Mouse (Mus musculus) thymus, postnatal 14 days (tissue): ENCODE measurements around the gene Pde4dip.

Experiments used
- DNase-seq: peaks from one replicate; pipeline ENCODE4 v3.0.0; 2021

Pde4dip gene

DNA sequence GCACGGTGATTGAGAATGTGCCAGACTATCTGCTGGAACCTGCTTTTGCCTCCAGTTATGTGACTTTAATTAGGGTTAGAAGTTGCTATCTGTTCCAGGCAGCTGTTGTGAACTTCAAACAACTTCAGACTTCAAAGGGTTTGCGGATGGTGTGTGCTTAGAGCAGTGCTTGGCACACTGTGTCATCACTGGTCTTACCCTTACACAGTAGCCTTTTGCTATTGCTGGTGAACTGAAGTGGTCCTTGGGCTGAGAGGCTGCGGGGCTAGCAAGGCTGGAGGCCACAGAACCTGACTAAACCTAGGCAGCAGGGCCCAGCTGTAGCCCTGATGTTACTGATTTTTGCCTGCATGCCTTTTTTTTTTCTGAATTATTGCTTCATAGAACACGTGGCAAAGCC is 154.2 kb downstream of the Pde4dip start:
- peak; percentile 22 for DNase-seq

DNA sequence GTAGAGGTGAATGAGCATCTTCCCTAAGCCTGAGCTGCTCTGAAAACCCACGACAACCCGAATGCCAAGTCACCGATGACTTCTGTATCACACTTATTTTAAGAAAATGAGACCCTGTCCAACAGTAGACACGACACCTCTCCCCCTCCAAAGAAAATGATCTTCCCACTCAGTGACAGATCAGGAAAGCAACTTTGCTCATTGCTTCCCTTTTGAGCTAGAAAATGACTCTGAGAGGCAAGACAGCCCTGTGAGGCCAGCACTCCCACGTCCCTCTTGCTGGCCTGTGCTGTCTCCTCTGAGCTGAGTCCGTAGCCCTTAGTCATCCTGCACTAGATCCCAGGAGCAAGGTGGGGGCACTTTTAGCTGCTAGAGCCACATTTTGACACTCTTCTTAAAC is 155.9 kb downstream of the Pde4dip start:
- DNase-seq = no peak

DNA sequence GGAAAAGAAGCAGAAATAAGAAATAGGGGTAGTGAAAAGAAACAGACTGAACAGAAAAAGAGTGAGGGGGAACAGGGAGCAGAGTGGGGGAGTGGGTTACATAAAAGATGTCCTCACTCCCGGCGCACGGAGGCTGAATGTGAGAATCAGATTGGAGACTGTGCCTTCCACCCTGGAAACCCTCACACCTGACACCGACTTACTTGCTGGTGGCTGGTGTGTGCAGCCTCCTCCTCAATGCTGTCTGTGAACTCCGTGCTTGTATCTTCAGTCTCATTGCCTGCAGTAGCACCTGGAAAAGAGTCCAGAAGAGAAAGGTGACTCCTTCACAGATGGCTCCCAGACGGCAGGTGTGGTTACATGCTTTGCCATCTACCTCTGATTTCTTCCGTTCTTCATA is 157.9 kb downstream of the Pde4dip start:
- DNase-seq = no peak

DNA sequence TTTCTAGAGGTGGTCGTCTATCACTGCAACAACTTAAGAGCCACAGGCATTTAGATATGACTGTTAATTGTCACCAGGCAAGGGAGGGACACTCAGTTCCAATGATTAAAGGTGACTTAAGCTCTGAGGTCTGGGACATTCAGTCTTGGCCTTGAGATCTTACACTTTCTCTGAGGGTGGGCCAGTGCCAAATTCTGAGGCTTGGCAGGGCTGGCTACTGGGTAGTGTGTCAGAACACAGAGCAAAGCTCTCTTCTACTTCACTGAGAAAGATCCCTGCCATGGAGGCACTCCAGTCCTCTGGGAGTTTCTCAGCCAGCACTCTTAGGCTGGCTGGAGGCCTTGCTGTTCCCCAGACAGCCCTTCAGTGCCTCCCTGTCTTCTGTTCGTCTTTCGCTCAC is 158.4 kb downstream of the Pde4dip start:
- no peak for DNase-seq

DNA sequence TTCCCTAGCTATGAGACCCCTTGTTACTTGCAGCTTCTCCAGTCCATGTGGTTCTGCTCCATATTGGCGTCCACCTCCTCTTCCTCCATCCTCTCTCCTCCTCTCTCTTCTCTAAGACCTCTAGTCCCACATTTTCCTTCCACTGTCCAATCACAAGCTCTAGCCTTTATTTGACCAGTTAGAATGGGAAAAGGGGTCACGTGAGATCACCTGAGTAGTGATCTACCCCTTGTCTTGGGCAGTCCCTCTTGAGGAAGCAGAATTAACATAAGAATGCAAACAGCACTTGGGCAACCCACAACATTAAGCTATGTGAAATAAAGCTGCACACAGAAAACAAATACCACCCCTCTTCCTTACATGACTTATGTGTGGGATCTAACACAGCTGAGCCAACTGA is 160.7 kb downstream of the Pde4dip start:
- no peak for DNase-seq

DNA sequence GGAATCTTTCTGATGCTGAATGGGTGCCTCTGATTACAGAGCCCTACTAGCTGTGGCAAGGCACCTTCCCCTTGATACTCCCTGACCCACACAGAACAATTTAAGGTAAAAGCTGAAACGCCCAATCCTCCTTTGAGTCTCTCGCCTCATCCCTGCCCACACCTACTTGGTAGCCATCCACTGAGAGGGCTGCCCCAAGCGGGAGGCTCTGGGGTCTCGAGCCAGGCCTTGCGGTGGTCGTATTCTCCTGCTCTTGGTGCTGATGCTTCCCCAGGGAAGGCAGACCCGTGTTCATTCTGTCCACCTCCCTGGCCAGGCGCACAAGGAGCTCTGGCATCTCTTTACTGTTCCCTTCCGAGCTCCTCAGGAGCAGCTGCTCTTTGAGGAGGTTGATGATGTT is 169.4 kb downstream of the Pde4dip start:
- no peak for DNase-seq

DNA sequence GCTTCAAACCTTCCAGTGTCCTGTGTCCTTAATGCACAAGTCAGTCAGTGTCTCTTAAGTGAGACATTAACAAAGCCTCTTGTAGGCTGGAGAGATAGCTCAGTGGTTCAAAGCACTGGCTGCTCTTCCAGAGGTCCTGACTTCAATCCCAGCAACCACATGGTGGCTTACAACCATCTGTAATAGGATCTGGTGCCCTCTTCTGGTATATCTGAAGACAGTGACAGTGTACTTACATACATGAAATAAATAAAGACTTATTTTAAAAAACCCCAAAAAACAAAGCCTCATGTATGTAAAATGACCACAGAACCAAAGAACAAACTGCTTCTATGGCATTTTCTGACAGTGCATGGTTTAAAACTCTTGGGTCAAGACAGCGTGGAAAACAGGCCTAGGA is 172.6 kb downstream of the Pde4dip start:
- DNase-seq = no peak

DNA sequence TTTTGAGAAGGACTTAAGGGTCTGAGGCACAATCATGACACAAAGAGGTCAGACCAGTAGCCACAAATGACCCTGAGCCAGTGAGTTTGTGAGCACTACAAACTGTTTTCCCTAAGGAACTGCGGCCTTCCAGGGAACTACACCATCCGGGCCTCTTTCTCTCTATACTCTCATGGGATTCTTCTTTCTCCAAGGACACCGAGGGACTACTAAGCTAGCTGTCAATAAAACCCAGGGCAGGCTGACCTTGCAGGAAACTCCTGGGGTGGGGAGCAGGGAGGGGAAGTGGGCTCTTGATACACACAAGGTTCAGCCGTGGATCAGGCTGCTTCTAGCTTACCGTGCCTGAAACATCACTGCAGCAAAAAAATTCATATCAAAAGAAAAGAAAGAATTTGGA is 177.6 kb downstream of the Pde4dip start:
- no peak for DNase-seq

DNA sequence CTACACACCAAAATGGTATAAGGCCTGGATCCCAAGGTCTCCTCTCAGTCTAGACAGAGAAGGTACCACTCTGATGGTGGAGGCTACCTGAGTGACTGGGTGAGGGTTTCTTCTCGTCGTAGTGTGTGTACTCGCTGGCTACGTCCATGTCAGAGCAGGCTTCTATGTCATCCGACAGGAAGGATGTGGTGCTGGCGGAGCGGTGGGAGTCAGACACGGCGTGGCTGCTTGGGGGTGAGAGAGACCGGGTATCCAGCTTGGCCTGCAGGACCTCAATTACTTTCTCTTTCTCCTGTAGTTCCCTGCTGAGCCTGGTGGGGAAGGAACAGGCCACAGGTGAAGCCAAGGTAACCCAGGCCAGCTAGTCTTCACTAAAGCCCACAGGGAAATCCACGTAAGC is 178.4 kb downstream of the Pde4dip start:
- DNase-seq = no peak

DNA sequence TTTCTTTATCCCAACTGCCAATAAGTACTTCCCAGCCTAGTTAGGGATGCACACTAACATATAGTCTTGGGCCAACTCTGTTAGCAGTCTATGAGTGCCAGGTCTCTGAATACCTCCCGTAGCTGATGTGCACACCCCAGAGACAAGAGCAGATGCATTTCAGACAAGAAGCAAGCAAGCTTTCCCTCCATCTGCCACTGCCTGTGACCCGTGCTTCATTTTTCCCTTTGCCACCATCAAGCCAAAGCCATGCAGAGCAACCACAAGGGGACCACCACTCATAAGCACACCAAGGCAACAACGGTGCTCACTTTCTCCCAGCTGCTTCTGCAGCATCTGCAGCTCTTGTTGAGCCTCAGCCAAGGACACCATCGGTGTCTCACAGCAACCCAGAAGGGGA is 181.9 kb downstream of the Pde4dip start:
- no peak for DNase-seq

DNA sequence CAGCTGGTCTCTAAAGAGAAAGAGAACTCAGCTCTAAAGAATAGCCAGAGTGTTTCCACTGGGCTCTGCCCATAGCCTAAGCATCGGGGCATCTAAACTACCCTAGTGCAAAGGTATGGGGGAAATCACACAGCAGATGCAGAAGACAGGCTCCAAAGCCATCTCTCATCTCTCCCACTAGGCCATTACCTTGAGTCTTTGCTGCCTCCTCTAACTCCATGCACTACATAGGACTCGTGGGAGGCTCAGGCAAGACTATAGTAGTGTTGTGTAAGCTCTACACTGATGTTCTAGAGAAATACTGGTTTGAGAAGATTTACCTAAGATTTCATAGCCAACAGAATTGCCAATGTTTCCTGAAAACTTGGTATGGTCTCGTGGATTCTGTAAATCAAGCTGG is 183.0 kb downstream of the Pde4dip start:
- no peak for DNase-seq

DNA sequence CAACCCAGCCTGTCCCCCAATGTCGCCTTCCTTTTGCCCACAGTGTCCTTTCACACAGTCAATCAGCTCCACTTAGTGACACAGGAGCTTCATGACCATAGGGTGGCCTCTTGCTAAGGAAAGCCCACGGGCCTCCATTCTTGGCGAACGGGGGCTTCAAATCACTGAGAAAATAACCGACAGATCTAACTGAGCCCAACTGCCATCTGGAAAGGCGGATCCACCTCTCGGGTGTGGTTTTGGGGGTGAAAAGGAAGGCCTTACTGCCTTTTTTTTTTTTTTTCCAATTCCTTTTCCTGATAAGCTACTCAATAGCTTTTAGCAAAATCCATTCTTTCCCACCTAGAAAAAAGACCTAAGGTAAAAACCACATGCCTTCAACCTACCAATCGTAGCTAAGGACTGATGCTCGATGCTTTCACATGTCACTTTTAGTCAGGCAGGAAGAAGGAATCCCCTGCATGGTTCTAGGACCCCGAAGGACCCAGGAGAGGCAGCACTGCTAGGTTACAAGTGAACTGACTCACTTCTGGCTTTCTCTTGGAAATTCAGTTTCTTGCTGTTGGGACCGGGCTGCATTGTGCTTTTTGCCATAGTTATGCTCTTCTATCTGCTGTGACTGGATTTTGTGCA is 185.9 kb downstream of the Pde4dip start:
- no peak for DNase-seq

DNA sequence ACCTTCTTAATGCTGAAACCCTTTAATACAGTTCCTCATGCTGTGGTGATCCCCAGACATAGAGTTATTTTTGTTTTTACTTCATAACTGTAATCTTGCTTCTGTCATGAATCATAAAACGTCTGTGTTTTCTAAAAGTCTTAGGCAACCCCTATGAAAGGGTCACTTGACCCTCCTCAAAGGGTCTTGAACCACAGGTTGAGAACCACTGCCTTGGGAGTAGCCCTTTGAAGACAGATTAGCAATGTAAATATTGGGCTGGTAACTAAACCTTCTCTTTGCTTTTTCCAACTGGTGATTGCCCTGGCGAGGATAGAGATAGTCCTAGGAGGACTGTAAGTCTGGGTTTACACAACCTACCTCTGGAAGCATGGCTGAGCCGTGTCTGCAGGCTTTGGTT is 187.3 kb downstream of the Pde4dip start:
- no peak for DNase-seq

DNA sequence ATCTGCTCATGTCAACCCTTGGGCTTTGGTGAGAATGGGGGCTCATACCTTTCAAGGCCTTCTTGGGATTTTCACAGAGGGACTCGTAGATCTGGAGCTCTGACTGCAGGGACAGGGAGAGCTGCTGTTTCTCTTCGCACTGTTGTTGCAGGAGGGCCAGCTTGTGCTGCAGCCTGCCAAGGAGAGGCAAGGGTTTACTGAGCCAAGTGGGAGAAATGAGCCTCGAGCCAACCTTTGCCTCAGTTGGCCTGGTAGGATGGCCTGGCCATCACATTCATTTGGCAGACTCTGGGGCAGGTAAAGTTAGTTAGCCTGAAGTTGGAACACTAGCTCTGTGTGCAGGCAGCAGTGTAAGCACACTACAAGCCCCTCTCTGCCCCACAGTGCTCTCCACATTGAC is 189.4 kb downstream of the Pde4dip start:
- no peak for DNase-seq

DNA sequence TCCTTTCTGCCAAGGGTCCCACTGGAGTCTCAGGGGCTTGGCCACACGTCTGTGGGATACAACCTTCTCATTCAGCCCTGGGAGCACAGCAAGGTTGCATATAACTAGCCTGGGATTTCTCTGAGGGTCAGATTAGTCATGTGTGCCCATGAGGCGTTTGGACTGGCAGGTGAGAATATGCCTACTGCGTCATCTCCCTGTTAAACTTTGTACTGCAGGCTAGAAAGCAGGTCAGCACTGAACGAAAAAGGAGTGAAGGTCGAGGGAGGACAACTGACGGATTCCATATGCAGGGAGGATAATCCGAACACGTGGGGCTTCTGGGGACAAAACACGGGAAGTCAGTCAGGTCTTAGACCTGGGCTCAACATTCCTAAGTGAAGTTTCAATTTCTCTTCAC is 191.2 kb downstream of the Pde4dip start:
- no peak for DNase-seq

DNA sequence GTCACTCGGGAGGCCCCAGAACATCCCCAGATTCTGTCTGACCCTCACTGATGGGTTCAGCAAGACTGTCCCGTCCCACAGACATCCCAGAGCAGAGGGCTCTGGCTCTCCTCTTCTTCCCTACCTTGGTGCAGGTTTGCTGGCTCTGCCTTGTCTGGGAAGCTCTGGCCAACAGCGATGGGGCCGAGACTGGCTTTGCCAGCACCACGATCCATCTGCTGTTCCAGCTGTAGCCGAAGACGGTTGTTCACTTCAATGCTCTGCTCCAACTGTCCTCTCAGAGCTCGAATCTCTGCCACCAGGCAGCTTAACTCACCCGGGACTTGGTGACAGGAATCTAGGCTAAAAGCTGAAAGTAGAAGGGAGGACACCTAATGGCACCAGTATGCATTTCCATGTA is 191.6 kb downstream of the Pde4dip start:
- DNase-seq = no peak

DNA sequence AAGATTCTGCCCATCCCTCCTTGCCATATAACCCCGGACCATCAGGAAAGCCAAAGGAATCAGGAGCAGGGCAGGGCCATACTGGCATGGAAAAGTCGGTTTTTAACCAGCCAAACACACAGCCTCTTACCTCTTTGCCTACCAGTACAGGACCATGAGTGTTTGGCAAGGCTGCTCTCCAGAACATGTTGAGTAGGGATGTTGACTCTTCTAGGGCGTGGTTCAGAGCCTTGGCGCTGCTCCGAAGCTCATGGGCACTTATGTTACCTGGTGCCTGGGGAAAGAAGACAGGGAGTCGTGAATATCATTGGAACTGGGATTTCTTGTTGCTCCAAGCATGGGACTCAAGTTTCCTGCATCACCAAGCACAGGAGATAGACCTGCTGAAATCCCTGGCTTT is 194.7 kb downstream of the Pde4dip start:
- DNase-seq = no peak

DNA sequence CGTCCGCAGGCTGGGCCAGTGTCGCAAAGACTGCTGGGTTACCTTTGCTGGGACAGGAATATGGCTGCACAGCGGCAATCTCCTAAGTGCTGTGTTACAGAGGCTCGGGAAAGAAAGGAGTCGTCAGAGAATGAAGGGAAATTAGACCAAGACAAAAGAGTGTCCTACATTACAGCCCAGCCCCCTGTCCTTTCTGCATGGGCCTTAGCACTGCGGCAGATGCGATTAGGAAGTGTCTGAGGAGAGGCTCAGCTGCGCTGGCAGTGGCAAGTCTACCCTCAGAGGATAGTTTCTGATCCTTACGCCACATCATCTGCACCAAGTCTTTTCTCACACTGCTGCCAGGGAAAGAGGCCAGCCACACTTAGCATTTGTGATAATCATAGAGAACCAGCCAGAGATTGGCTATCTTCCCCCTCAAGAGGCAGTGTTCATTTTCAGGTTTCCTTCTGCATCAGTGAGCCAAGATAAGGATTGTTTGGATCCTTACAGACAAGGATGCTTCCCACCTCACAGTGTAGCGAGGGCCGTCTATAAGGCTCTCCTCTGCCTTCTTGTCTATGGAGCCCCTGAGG is 197.0 kb downstream of the Pde4dip start:
- DNase-seq = no peak

DNA sequence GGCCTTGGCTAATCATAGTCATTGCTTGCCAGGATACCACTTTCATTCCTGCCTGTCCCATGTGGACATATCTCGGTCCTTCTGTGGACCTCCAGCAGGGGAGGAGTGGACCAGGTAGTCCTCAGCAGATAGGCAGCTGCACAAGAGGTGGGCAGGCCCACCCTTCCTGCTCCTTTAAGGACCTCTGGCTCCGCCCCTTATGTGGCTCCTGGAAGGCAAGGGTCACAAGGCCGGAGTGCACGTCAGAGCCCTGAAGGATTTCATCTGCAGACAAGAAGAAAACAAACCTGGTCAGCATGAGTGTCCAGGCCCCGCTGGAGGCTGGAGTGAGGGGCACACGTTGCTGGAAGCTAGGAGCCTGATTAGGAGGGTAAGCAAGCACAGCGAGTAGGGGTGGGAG is 197.9 kb downstream of the Pde4dip start:
- no peak for DNase-seq

DNA sequence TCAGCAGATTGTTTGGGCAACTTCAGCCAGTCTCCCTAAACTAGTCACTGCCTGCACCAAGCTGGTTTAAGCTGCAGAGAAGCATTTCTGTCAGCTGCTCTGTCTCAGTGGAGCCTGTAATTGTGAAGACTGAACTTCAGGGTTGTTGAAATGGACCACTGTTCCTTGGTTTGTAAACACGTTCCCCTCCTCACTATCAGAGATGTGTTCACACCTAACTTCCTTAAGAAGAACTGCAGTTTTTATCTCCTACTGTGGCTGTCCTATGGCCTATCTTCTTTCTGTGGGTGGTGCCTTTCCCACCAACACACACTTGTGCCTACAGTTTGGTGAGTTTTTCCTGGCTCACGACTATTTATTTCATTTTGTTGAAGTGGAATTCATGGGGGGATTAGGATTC is 199.2 kb downstream of the Pde4dip start:
- DNase-seq = no peak

DNA sequence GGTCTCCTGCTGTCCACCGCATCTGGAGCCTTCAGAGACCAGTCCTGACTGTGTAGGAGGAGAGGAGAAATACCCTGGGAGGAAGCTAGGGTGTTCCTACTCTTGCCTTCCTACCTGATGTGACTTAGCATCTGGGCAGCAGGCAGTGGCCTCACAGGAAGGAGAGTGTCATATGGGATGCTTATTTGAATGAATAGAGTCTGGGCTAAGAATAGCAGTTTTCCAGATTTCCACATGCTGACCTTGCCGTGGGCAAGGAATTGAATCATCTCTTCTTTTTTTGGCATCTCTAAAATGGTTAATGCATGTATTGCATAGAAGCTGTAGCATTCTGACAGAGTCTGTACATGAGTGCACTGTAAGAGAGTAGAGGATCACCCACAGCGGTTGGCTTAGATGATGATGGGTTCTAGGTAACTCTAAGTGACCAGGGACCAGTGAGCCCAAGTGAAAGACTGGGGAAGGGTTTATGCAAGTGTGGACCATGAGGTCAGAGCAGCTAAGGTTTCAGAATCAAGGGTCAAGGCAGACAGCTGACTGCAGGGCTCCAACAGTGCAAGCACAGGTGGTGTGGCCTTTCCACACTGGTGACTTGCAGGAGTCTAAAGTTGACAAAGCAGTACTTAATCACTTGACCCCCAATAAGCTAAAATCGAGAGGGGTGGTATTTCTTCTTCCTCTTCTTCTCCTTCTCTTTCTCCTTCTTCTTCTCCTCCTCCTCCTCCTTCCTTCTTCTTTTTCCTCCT is 202.0 kb downstream of the Pde4dip start:
- no peak for DNase-seq

DNA sequence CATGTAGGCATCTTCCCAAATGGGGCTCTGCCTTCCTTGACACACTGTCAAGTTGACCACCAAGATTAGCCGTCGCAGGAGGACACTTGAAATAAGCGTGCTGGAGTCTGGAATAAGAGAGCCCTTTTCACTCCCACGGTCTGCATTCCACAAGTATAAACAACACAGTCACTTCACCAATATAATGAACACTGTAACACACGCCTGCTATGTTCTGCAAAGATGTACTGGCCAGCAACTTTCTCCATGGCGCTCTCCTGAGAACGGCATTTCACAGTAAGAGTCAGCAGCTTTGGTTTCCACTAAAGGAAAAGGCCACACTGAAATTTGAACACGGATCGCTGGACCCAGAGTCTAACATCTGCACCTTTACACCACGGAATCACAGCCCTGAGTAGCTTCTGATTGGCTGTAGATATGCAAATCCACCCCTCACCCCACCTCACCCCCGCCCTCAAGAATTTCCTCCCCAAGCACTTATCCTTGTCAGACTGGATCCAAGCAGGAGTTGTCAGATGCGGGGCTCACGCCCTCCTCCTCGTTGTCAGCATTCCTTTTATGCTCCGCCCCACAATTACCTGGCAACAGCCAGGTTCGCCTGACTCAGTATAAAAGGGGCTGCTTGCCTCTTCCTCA is 204.8 kb downstream of the Pde4dip start:
- no peak for DNase-seq

DNA sequence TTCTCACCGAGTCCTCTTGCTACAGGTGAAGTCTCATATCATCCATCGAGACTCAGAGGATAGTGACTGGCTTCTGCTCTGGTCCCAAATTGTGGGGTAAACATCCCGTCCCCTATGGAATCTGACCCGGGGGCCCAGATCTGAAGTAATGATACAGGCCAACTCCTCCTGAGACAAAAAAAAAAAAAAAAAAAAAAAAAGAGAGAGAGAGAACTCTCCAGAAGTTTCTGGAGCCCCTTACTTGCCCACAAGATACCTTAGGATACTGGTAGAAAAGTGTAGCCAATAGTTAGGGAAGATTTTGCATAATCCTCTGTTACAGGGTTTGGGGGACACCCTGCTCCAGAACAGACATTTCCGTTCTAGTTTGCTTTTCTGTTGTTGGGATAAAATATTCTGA is 205.9 kb downstream of the Pde4dip start:
- no peak for DNase-seq

DNA sequence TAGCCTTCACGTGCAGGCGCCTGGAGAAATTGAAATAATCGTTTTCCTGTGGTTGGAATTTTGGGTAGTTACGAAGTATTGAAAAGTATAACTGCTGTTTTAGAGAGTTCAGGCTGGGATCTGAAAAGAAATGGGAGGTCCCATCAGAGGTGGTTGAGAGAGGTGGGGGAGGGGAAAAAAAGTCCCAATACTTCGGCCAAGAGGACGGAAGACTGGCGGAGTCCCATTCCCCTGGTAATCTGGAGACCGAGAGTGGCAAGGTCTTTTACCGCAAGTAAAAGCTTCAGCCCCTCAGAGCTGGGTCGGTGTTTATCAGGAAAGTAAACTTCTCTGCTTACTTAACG is 206.4 kb downstream of the Pde4dip start:
- DNase-seq = no peak
